Mouse (Mus musculus): ENCODE data around the gene Pnkd.
A peak's percentile ranks its signal among the peaks of the same experiment; 100 is the strongest.

The Pnkd gene

GRCm38 (mm10) chr1:74284543-74285160 lies at the start of gene Pnkd, which contains the start of gene Aamp:
TSS of gene Pnkd (plus strand) at chr1:74284930.
TSS of gene Aamp (minus strand) at chr1:74284738.
- peak; percentile 100 for DNase-seq

- peak; percentile 98 for DNase-seq
Measured at GRCm38 (mm10) chr1:74235938-74236589, 48.7 kb upstream of the Pnkd start, which contains the start of gene Arpc2. TSS of gene Arpc2 (plus strand) at chr1:74236084.

GRCm38 (mm10) chr1:74236590-74237317 lies 48.0 kb upstream of the Pnkd start:
- peak; percentile 65 for DNase-seq

GRCm38 (mm10) chr1:74237671-74238070 lies 47.1 kb upstream of the Pnkd start:
- DNase-seq: no peak

- no peak for DNase-seq
Measured at GRCm38 (mm10) chr1:74238136-74238535, 46.6 kb upstream of the Pnkd start.

- no peak for DNase-seq
Measured at GRCm38 (mm10) chr1:74239162-74239561, 45.6 kb upstream of the Pnkd start.

GRCm38 (mm10) chr1:74239618-74240017 lies 45.1 kb upstream of the Pnkd start:
- peak; percentile 35 for DNase-seq

- no peak for DNase-seq
Measured at GRCm38 (mm10) chr1:74240311-74240710, 44.4 kb upstream of the Pnkd start.

- DNase-seq: no peak
Measured at GRCm38 (mm10) chr1:74240832-74241231, 43.9 kb upstream of the Pnkd start.

- DNase-seq: no peak
Measured at GRCm38 (mm10) chr1:74245525-74245924, 39.2 kb upstream of the Pnkd start.

- DNase-seq: peak; percentile 58
Measured at GRCm38 (mm10) chr1:74248799-74249198, 35.9 kb upstream of the Pnkd start.

GRCm38 (mm10) chr1:74249331-74249980 lies 35.3 kb upstream of the Pnkd start:
- DNase-seq: peak; percentile 49

- DNase-seq: no peak
Measured at GRCm38 (mm10) chr1:74250096-74250495, 34.6 kb upstream of the Pnkd start.

GRCm38 (mm10) chr1:74255704-74256345 lies 28.9 kb upstream of the Pnkd start:
- DNase-seq: no peak

- no peak for DNase-seq
Measured at GRCm38 (mm10) chr1:74256782-74257181, 27.9 kb upstream of the Pnkd start.

- DNase-seq: no peak
Measured at GRCm38 (mm10) chr1:74262510-74262909, 22.2 kb upstream of the Pnkd start.

- DNase-seq: no peak
Measured at GRCm38 (mm10) chr1:74268750-74269149, 16.0 kb upstream of the Pnkd start.

- no peak for DNase-seq
Measured at GRCm38 (mm10) chr1:74271659-74272058, 13.1 kb upstream of the Pnkd start.

GRCm38 (mm10) chr1:74275015-74275414 lies 9.7 kb upstream of the Pnkd start:
- no peak for DNase-seq

- DNase-seq: no peak
Measured at GRCm38 (mm10) chr1:74277041-74277440, 7.7 kb upstream of the Pnkd start.

- DNase-seq: no peak
Measured at GRCm38 (mm10) chr1:74277883-74278537, 6.7 kb upstream of the Pnkd start.

GRCm38 (mm10) chr1:74278538-74278937 lies 6.2 kb upstream of the Pnkd start, which contains the start of gene Gpbar1:
TSS of gene Gpbar1 (plus strand) at chr1:74278550.
- DNase-seq: no peak

Data from thymus, postnatal 14 days (tissue).